Mouse (Mus musculus): ENCODE data around the gene Traf5. TPM values are rescaled to one million over a fixed set of nuclear protein-coding genes. Genes with fewer than 3 reads are reported as not detected.

Gene Traf5
- total RNA-seq, 1 experiment from 2014 or later, result 6.9 TPM

- DNase-seq, result peak; percentile 88
These were observed 711 bp upstream of the Traf5 start for GRCm38 (mm10) chr1:192092879-192093660.

- DNase-seq, result no peak
These were observed 1.4 kb downstream of the Traf5 start for GRCm38 (mm10) chr1:192090689-192091567.

- DNase-seq, result no peak
These were observed 2.1 kb downstream of the Traf5 start for GRCm38 (mm10) chr1:192090281-192090680.

- no peak for DNase-seq
These were observed 2.9 kb downstream of the Traf5 start for GRCm38 (mm10) chr1:192089208-192090166.

- DNase-seq, result peak; percentile 56
These were observed 4.3 kb downstream of the Traf5 start for GRCm38 (mm10) chr1:192088011-192088410.

GRCm38 (mm10) chr1:192087098-192087497, 5.3 kb downstream of the Traf5 start:
- DNase-seq, result no peak

GRCm38 (mm10) chr1:192086279-192087037, 5.9 kb downstream of the Traf5 start:
- DNase-seq, result no peak

- no peak for DNase-seq
These were observed 7.1 kb downstream of the Traf5 start for GRCm38 (mm10) chr1:192085218-192085617.

GRCm38 (mm10) chr1:192082646-192083045, 9.7 kb downstream of the Traf5 start:
- DNase-seq, result no peak

GRCm38 (mm10) chr1:192081129-192081528, 11.2 kb downstream of the Traf5 start:
- DNase-seq, result no peak

- no peak for DNase-seq
These were observed 13.2 kb downstream of the Traf5 start for GRCm38 (mm10) chr1:192079121-192079520.

- DNase-seq, result peak; percentile 51
These were observed 14.0 kb downstream of the Traf5 start for GRCm38 (mm10) chr1:192078406-192078805.

GRCm38 (mm10) chr1:192076796-192077535, 15.4 kb downstream of the Traf5 start:
- DNase-seq, result peak; percentile 59

- no peak for DNase-seq
These were observed 16.3 kb downstream of the Traf5 start for GRCm38 (mm10) chr1:192076101-192076500.

GRCm38 (mm10) chr1:192074824-192075223, 17.5 kb downstream of the Traf5 start:
- DNase-seq, result no peak

GRCm38 (mm10) chr1:192072426-192072825, 19.9 kb downstream of the Traf5 start:
- DNase-seq, result no peak

- DNase-seq, result no peak
These were observed 21.7 kb downstream of the Traf5 start for GRCm38 (mm10) chr1:192070618-192071051.

GRCm38 (mm10) chr1:192069971-192070591, 22.3 kb downstream of the Traf5 start:
- DNase-seq, result peak; percentile 63

GRCm38 (mm10) chr1:192068188-192068587, 24.2 kb downstream of the Traf5 start:
- no peak for DNase-seq

- DNase-seq, result no peak
These were observed 25.4 kb downstream of the Traf5 start for GRCm38 (mm10) chr1:192066956-192067355.
